Mouse (Mus musculus) neural tube, embryonic 13.5 days (tissue): ENCODE measurements around the gene Bcl6b. TPM values are rescaled to one million over a fixed set of nuclear protein-coding genes. Genes with fewer than 3 reads are reported as not detected.

Experiments used
- ATAC-seq: fragments of 200-750 bp; cut with Nextera tagmentation; 2 replicates; pipeline ENCODE4 v1.8.0; 2017; ENCODE audit warnings: low read depth, mild to moderate bottlenecking, moderate TSS enrichment, moderate library complexity
- H3K27ac ChIP-seq: fragments of 300-500 bp; sonication (generic); replicated peaks from 2 replicates; pipeline ENCODE4 v1.5.1; 2015; ENCODE audit warnings: moderate library complexity, mild to moderate bottlenecking, inconsistent platforms
- H3K27me3 ChIP-seq: fragments of 300-500 bp; sonication (generic); 2 replicates; pipeline ENCODE4 v1.6.1; 2015; ENCODE audit warnings: mild to moderate bottlenecking, inconsistent platforms
- H3K36me3 ChIP-seq: fragments of 300-500 bp; sonication (generic); 2 replicates; pipeline ENCODE4 v1.6.1; 2015; ENCODE audit warnings: mild to moderate bottlenecking, inconsistent platforms
- H3K4me1 ChIP-seq: fragments of 300-500 bp; sonication (generic); replicated peaks from 2 replicates; pipeline ENCODE4 v1.6.1; 2015; ENCODE audit warnings: inconsistent platforms
- H3K4me2 ChIP-seq: fragments of 300-500 bp; sonication (generic); 2 replicates; pipeline ENCODE4 v1.6.1; 2015; ENCODE audit warnings: inconsistent platforms, mild to moderate bottlenecking, moderate library complexity
- H3K4me3 ChIP-seq: fragments of 300-500 bp; sonication (generic); 2 replicates; pipeline ENCODE4 v1.5.1; 2015; ENCODE audit warnings: mild to moderate bottlenecking, inconsistent platforms
- H3K9ac ChIP-seq: fragments of 300-500 bp; sonication (generic); 2 replicates; pipeline ENCODE4 v1.6.1; 2015; ENCODE audit warnings: moderate library complexity, mild to moderate bottlenecking, inconsistent platforms
- H3K9me3 ChIP-seq: fragments of 300-500 bp; sonication (generic); 2 replicates; pipeline ENCODE4 v1.6.1; 2016; ENCODE audit warnings: inconsistent platforms
- WGBS: fragments of 180-500 bp; shearing (Covaris S2); methylation state at CpG from one replicate; pipeline ENCODE4 v1.1.7; 2015; 5-methylcytosine and 5-hydroxymethylcytosine counted together
- polyA plus RNA-seq: library from polyadenylated mRNA; unstranded; fragments of >200 nt; fragmentation: Nextera tagmentation; extraction: Ambion mirVana; gene quantifications from 2 replicates; pipeline ENCODE4 v1.2.1, GENCODE M21; 2015

The Bcl6b gene
- 6.0 and 6.1 TPM in 2 replicates for polyA plus RNA-seq

- WGBS = 3% methylated on average over 39 of the region's 39 CpGs
- Histone ChIP-seq H3K4me1 (peaks cover 45% of the 10 kb centered on the region), H3K27ac (peak within 1 kb of the TSS; percentile 39), H3K9me3 (no peaks in the 10 kb centered on the region), H3K4me3 (peak within 1 kb of the TSS; percentile 30), H3K36me3 (peaks cover 4% of the 10 kb centered on the region), H3K9ac (peak within 1 kb of the TSS; percentile 35), H3K27me3 (peaks cover 72% of the 10 kb centered on the region), H3K4me2 (peak within 1 kb of the TSS; percentile 50)
- ATAC-seq = no peak
Measured at GRCm38 (mm10) chr11:70229260-70230010, at the start of gene Bcl6b. Bcl6b (minus strand) TSS chr11:70229798.

DNA sequence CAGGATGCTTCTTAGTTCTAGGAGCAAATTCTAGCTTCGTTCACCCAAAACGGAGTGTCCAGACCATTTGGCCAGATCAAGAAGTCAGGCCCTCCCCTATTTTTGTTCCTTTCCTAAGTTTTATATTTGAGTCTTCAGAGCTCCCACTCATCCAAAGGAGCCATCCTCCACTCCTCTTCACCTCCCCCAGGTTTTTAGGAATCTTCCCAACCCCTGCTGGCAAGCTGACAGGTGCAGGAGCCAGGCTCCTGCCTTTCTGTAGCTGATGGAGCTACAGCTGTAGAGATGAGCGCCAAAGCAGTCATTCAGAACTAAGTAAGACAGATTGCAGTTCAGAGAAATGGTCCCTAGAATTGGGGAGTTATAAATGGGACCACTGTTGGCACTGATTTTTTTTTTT, 49.4 kb upstream of the Bcl6b start:
- H3K9me3 ChIP-seq = no peaks in the 10 kb centered on the region
- H3K4me1 ChIP-seq = no peaks in the 10 kb centered on the region
- no peaks in the 10 kb centered on the region for H3K27me3 ChIP-seq
- no peak overlapping the region for H3K4me2 ChIP-seq
- H3K36me3 ChIP-seq = no peaks in the 10 kb centered on the region
- H3K4me3 ChIP-seq = no peak overlapping the region
- no peak for ATAC-seq
- no peak overlapping the region for H3K27ac ChIP-seq
- WGBS = 85% methylated on average over 3 of the region's 3 CpGs
- H3K9ac ChIP-seq = no peak overlapping the region

GRCm38 (mm10) chr11:70271641-70272040, 42.0 kb upstream of the Bcl6b start:
- Histone ChIP-seq H3K27me3 (no peaks in the 10 kb centered on the region), H3K4me3 (no peak overlapping the region), H3K36me3 (no peaks in the 10 kb centered on the region), H3K4me1 (no peaks in the 10 kb centered on the region), H3K4me2 (no peak overlapping the region), H3K9ac (no peak overlapping the region), H3K9me3 (no peaks in the 10 kb centered on the region), H3K27ac (no peak overlapping the region)
- WGBS = 85% methylated on average over 7 of the region's 7 CpGs
- ATAC-seq = no peak

DNA sequence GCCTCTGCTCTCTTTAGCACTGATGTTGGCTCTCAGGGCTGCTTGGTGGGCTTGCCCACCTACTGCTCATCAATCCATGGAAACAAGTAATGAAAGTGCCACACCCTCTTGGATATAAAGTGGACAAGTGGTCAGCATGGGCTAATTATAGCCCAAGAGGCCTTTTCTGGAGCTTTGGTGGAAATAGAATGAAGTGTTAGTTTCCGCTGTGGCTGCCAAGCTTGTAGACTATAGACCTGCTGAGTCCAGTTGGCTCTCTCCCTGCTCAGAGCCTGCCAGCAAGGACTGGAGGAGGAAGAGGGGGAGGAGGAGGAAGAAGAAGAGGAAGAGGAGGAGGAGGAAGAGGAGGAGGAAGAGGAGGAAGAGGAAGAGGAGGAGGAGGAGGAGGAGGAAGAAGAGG, 36.8 kb upstream of the Bcl6b start:
- WGBS = 93% methylated on average over 1 of the region's 1 CpGs
- no peaks in the 10 kb centered on the region for H3K9me3 ChIP-seq
- H3K4me1 ChIP-seq = no peaks in the 10 kb centered on the region
- ATAC-seq = no peak
- no peak overlapping the region for H3K4me3 ChIP-seq
- H3K27ac ChIP-seq = no peak overlapping the region
- no peak overlapping the region for H3K4me2 ChIP-seq
- H3K36me3 ChIP-seq = no peaks in the 10 kb centered on the region
- no peak overlapping the region for H3K9ac ChIP-seq
- peaks cover 9% of the 10 kb centered on the region for H3K27me3 ChIP-seq

DNA sequence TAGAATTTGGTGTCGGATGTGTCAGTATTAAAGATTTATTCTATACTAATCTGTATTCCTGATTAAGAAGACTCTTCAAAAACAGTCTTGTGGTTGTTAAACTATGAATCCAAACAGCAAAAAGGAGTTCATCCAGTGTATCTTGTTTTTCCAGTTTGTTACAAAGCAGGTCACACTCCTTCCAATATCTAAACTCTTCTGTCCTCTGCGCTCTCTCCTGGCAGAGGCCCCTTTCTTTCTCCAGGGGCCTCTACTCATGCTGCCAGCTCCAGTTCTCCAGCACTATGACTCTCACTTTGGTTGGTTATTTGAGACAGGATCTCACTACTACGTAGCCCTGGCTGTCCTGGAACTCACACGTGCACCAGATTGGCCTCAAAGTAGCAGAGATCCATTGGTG, 36.2 kb upstream of the Bcl6b start:
- WGBS = 81% methylated on average over 4 of the region's 4 CpGs
- no peak for ATAC-seq
- no peaks in the 10 kb centered on the region for H3K36me3 ChIP-seq
- no peak overlapping the region for H3K9ac ChIP-seq
- H3K4me2 ChIP-seq = no peak overlapping the region
- no peaks in the 10 kb centered on the region for H3K4me1 ChIP-seq
- no peak overlapping the region for H3K27ac ChIP-seq
- H3K4me3 ChIP-seq = no peak overlapping the region
- H3K9me3 ChIP-seq = no peaks in the 10 kb centered on the region
- H3K27me3 ChIP-seq = peaks cover 9% of the 10 kb centered on the region

DNA sequence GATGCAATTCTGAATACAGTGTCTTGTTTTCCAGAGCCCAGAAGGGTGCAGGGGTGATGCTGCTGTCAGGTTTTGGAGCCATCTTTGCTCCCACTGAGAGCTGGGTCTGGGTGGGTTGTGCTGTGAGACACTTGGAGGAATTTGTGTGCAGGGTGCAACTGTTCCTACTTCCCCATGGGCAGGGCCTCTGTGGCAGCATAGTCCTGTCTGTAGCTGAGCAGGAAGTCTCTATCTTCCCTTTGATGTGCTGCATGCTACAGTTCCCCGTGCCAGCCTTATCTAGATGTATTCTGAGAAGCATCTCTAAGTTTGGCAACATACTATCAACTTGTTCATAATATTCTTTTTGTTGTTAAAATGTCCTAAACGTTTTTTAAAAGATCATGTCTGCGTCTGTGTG, 35.7 kb upstream of the Bcl6b start:
- H3K4me3 ChIP-seq = no peak overlapping the region
- H3K27me3 ChIP-seq = peaks cover 9% of the 10 kb centered on the region
- H3K9me3 ChIP-seq = no peaks in the 10 kb centered on the region
- H3K36me3 ChIP-seq = no peaks in the 10 kb centered on the region
- no peak overlapping the region for H3K27ac ChIP-seq
- H3K4me2 ChIP-seq = no peak overlapping the region
- H3K9ac ChIP-seq = no peak overlapping the region
- no peak for ATAC-seq
- WGBS = 57% methylated on average over 3 of the region's 3 CpGs
- H3K4me1 ChIP-seq = no peaks in the 10 kb centered on the region

DNA sequence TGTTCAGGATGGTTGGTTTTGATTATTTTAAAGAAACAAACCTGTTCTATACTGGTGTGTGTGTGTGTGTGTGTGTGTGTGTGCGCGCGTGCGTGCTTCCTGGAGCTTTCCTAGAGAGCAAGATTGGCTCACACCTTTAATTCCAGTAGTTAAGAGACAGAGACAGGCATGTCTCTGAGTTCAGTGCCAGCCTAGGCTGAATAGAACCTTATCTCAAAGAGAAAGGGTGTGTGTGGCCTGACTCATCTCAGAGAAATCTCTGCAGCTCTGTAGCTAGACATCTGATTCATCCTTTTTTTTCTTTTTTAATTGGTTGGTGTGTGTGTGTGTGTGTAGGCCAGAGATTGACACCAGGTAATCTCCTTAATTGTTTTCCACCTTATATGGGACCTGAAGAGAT, 29.4 kb upstream of the Bcl6b start:
- H3K9me3 ChIP-seq = no peaks in the 10 kb centered on the region
- peaks cover 36% of the 10 kb centered on the region for H3K27me3 ChIP-seq
- no peak overlapping the region for H3K9ac ChIP-seq
- no peak overlapping the region for H3K4me2 ChIP-seq
- peaks cover 10% of the 10 kb centered on the region; the same call in 1 of the 2 replicates for H3K4me1 ChIP-seq
- H3K36me3 ChIP-seq = no peaks in the 10 kb centered on the region
- WGBS = 98% methylated on average over 4 of the region's 4 CpGs
- H3K27ac ChIP-seq = no peak overlapping the region
- ATAC-seq = no peak
- H3K4me3 ChIP-seq = no peak overlapping the region

GRCm38 (mm10) chr11:70254931-70255531, 25.4 kb upstream of the Bcl6b start, which contains the start of gene Alox12:
Alox12 (minus strand) TSS chr11:70255353.
- no peak for ATAC-seq
- 2% methylated on average over 25 of the region's 25 CpGs for WGBS
- Histone ChIP-seq H3K36me3 (no peaks in the 10 kb centered on the region), H3K4me1 (peaks cover 10% of the 10 kb centered on the region; the same call in 1 of the 2 replicates), H3K9me3 (no peaks in the 10 kb centered on the region), H3K4me2 (peak within 1 kb of the TSS; percentile 46), H3K27ac (no peak within 1 kb of the TSS), H3K9ac (peak within 1 kb of the TSS; percentile 45; the same call in 1 of the 2 replicates), H3K4me3 (peak within 1 kb of the TSS; percentile 22), H3K27me3 (peaks cover 69% of the 10 kb centered on the region)

DNA sequence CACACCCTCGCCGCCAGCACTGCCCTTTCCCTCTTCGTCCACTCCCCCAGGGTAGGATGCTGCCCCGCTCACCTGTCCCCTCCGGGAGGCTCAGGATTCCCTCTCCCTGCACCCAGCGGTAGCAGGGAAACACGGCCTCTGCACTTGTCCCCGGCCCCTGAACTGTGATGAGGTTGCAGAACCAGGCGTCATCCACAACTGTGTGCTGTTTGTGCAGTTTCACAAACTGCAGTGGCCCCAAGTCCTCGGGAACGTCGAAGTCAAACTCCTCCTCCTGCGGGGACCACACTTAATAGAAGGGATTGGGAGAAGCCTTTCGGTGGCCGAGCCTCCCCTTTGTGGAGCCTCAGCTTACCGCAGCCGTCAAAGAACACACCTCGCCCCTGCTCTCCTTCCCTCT, 24.7 kb upstream of the Bcl6b start:
- ATAC-seq = no peak
- peak overlapping the region; percentile 22 for H3K4me3 ChIP-seq
- H3K36me3 ChIP-seq = no peaks in the 10 kb centered on the region
- peak overlapping the region; percentile 46 for H3K4me2 ChIP-seq
- 5% methylated on average over 18 of the region's 18 CpGs for WGBS
- H3K27ac ChIP-seq = no peak overlapping the region
- peaks cover 10% of the 10 kb centered on the region; the same call in 1 of the 2 replicates for H3K4me1 ChIP-seq
- no peaks in the 10 kb centered on the region for H3K9me3 ChIP-seq
- H3K27me3 ChIP-seq = peaks cover 70% of the 10 kb centered on the region
- H3K9ac ChIP-seq = 0 out of 2 replicates have a peak overlapping the region, but pooled peaks have one; percentile 45

- Histone ChIP-seq H3K27me3 (peaks cover 69% of the 10 kb centered on the region), H3K4me2 (no peak overlapping the region), H3K4me1 (peaks cover 18% of the 10 kb centered on the region; the same call in 1 of the 2 replicates), H3K9me3 (no peaks in the 10 kb centered on the region), H3K9ac (no peak overlapping the region), H3K4me3 (no peak overlapping the region), H3K27ac (no peak overlapping the region), H3K36me3 (no peaks in the 10 kb centered on the region)
- WGBS = 83% methylated on average over 8 of the region's 8 CpGs
- ATAC-seq = no peak
Measured at GRCm38 (mm10) chr11:70251853-70252252, 22.3 kb upstream of the Bcl6b start.

- no peak overlapping the region for H3K4me2 ChIP-seq
- WGBS = 72% methylated on average over 11 of the region's 11 CpGs
- H3K9ac ChIP-seq = no peak overlapping the region
- H3K27me3 ChIP-seq = peaks cover 62% of the 10 kb centered on the region
- ATAC-seq = no peak
- peaks cover 15% of the 10 kb centered on the region; the same call in 1 of the 2 replicates for H3K4me1 ChIP-seq
- no peaks in the 10 kb centered on the region for H3K9me3 ChIP-seq
- no peak overlapping the region for H3K4me3 ChIP-seq
- no peak overlapping the region for H3K27ac ChIP-seq
- H3K36me3 ChIP-seq = no peaks in the 10 kb centered on the region
Measured at GRCm38 (mm10) chr11:70250150-70250549, 20.6 kb upstream of the Bcl6b start.

- peaks cover 44% of the 10 kb centered on the region for H3K27me3 ChIP-seq
- H3K4me3 ChIP-seq = no peak overlapping the region
- ATAC-seq = no peak
- H3K9ac ChIP-seq = no peak overlapping the region
- H3K4me2 ChIP-seq = no peak overlapping the region
- H3K9me3 ChIP-seq = no peaks in the 10 kb centered on the region
- WGBS = 56% methylated on average over 9 of the region's 9 CpGs
- no peaks in the 10 kb centered on the region for H3K36me3 ChIP-seq
- H3K27ac ChIP-seq = no peak overlapping the region
- peaks cover 8% of the 10 kb centered on the region; the same call in 1 of the 2 replicates for H3K4me1 ChIP-seq
Measured at GRCm38 (mm10) chr11:70247136-70247845, 17.7 kb upstream of the Bcl6b start.
